Mouse (Mus musculus) kidney, embryonic 14.5 days (tissue): Measurements from ENCODE around the gene Zfhx2. TPM values are rescaled to one million over a fixed set of nuclear protein-coding genes. Genes with fewer than 3 reads are reported as not detected.
A peak's percentile ranks its signal among the peaks of the same experiment; 100 is the strongest.

ENCODE experiments used
- ATAC-seq: fragments of 200-750 bp; cut with Nextera tagmentation; 2 replicates; pipeline ENCODE4 v1.8.0; 2017; ENCODE audit warnings: moderate number of reproducible peaks, mild to moderate bottlenecking, moderate TSS enrichment, moderate library complexity; ENCODE audit not compliant: low FRiP score, low TSS enrichment
- H3K27ac ChIP-seq: fragments of 300-500 bp; sonication (generic); 2 replicates; pipeline ENCODE4 v1.5.1; 2014; ENCODE audit warnings: low read depth, mild to moderate bottlenecking, low read length, moderate library complexity, mixed read lengths
- H3K27me3 ChIP-seq: fragments of 300-500 bp; sonication (generic); 2 replicates; pipeline ENCODE4 v1.6.1; 2014; ENCODE audit warnings: mild to moderate bottlenecking, low read length; ENCODE audit not compliant: control insufficient read depth, insufficient read depth
- H3K36me3 ChIP-seq: fragments of 300-500 bp; sonication (generic); 2 replicates; pipeline ENCODE4 v1.6.1; 2014; ENCODE audit warnings: low read length, mixed read lengths; ENCODE audit not compliant: control insufficient read depth, insufficient read depth
- H3K4me1 ChIP-seq: fragments of 300-500 bp; sonication (generic); 2 replicates; pipeline ENCODE4 v1.6.1; 2014; ENCODE audit warnings: low read length, mixed read lengths; ENCODE audit not compliant: control insufficient read depth, insufficient read depth
- H3K4me2 ChIP-seq: fragments of 300-500 bp; sonication (generic); replicated peaks from 2 replicates; pipeline ENCODE4 v1.6.1; 2014; ENCODE audit warnings: low read depth, mild to moderate bottlenecking, low read length
- H3K4me3 ChIP-seq: fragments of 300-500 bp; sonication (generic); 2 replicates; pipeline ENCODE4 v1.5.1; 2014; ENCODE audit warnings: mild to moderate bottlenecking, low read length
- H3K9ac ChIP-seq: fragments of 300-500 bp; sonication (generic); 2 replicates; pipeline ENCODE4 v1.6.1; 2014; ENCODE audit warnings: low read depth, mild to moderate bottlenecking, low read length, moderate library complexity
- H3K9me3 ChIP-seq: fragments of 300-500 bp; sonication (generic); 2 replicates; pipeline ENCODE4 v1.6.1; 2016; ENCODE audit warnings: low read length; ENCODE audit not compliant: control insufficient read depth
- WGBS: fragments of 180-500 bp; shearing (Covaris S2); extraction: QIAGEN DNeasy Blood & Tissue Kit; methylation state at CpG from one replicate; pipeline ENCODE4 v1.1.7; 2014; 5-methylcytosine and 5-hydroxymethylcytosine counted together
- polyA plus RNA-seq: library from polyadenylated mRNA; unstranded; fragments of >200 nt; fragmentation: Nextera tagmentation; extraction: Ambion mirVana; gene quantifications from 2 replicates; pipeline ENCODE4 v1.2.1, GENCODE M21; 2014

The Zfhx2 gene
- 5.8 and 6.4 TPM in 2 replicates for polyA plus RNA-seq

DNA sequence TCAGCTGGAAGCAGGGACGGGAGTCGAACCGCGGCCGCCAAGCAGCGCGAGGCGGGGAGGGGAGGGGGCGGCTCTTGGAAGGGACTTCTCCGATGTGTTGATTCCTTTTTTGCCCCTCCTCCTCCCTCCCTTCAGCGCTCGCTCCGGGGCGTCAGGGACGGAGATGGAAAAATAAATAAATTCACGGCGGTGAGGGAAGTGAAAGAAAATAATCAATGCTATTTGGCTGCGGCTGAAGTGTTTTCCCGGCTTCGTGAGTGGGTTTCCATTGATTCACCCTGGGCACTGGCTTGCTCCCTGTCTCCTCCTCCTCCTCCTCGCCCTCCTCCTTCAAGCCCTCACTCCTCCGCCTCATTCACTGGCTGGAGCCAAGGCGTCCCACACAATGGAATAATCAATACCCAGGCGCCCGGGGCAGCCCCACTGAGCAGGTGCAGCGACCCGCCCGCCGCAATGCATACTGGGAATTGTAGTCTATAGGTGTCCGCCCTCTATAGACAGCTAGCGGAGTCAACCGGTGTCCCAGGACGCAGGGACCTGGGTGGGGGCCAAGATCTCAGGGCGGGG lies at the start of gene Zfhx2:
Zfhx2 (minus strand) TSS at position 314 of the 567 bp plus-strand sequence.
- Histone ChIP-seq H3K9ac (peak within 1 kb of the TSS; percentile 73), H3K4me2 (peak within 1 kb of the TSS; percentile 79), H3K27ac (peak within 1 kb of the TSS; percentile 62; the same call in 1 of the 2 replicates), H3K36me3 (no peaks in the 10 kb centered on the region), H3K4me3 (peak within 1 kb of the TSS; percentile 64), H3K4me1 (peaks cover 19% of the 10 kb centered on the region; the same call in 1 of the 2 replicates), H3K27me3 (no peaks in the 10 kb centered on the region), H3K9me3 (no peaks in the 10 kb centered on the region)
- WGBS: under 1% methylated on average over 34 of the region's 34 CpGs
- ATAC-seq: peak; percentile 90

DNA sequence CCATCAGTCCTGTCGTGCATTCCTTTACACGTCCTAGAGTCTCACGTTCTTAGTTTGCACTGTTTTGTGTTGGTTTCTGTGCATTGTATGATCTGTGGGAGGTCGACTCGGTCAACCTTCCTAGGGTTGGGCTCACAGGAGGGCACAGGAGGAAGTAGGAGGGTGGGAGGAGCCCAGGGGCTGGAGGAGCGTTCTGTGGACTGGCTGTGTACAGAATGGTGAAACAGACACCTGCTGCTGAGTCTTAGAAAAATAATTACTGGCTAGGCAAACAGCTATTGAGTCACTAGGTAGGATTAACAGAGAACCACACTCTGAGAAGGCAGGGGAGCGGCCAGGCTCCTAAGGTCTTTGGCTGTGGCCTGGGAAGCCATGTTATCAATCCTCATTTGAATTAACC lies 47.2 kb upstream of the Zfhx2 start:
- ATAC-seq: peak; percentile 66; the same call in 1 of the 2 replicates
- no peaks in the 10 kb centered on the region for H3K36me3 ChIP-seq
- no peak overlapping the region for H3K4me3 ChIP-seq
- 27% methylated on average over 7 of the region's 7 CpGs for WGBS
- no peaks in the 10 kb centered on the region for H3K27me3 ChIP-seq
- H3K9ac ChIP-seq: no peak overlapping the region
- H3K4me2 ChIP-seq: no peak overlapping the region
- no peaks in the 10 kb centered on the region for H3K9me3 ChIP-seq
- H3K27ac ChIP-seq: no peak overlapping the region
- peaks cover 5% of the 10 kb centered on the region; the same call in 1 of the 2 replicates for H3K4me1 ChIP-seq

DNA sequence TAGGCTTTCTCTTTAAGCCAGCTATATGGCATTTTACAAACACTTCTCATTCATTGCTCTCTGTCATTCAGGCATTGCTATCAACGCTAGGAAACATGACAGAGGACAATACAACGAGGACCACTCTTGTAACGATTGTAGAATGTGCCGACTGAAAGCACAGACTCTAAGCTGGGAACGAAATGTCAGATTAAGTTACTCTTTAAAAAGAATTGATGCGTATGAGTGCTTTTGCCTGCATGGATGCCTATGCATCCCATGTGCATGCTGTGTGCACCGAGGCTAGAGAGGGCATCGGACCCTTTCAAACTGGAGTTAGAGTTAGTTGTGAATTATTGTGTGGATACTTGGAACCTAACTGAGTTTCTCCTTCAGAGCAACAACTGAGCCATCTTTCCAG lies 43.6 kb upstream of the Zfhx2 start:
- no peak overlapping the region for H3K4me3 ChIP-seq
- H3K27me3 ChIP-seq: no peaks in the 10 kb centered on the region
- no peak overlapping the region for H3K9ac ChIP-seq
- 55% methylated on average over 8 of the region's 8 CpGs for WGBS
- H3K27ac ChIP-seq: no peak overlapping the region
- H3K36me3 ChIP-seq: no peaks in the 10 kb centered on the region
- no peak overlapping the region for H3K4me2 ChIP-seq
- no peak for ATAC-seq
- H3K9me3 ChIP-seq: no peaks in the 10 kb centered on the region
- peaks cover 5% of the 10 kb centered on the region; the same call in 1 of the 2 replicates for H3K4me1 ChIP-seq

DNA sequence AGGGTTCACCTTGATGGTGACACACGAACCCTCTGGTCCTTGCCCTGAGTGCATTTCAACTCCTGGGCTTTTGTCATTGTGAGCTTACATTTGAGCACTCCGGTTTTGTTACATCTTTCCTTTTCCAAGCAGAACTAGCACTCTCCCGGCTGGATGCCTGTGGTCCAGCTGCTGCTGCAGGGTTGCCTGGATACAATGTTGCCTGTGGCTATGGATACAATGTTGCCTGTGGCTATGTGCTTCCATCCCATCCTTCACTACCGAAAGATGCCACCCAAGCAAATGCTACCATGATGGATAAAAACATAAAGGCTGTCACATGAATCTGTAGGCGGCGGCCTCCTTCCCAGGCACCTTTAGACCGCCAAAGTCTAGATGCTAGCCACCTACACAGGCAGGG lies 34.4 kb upstream of the Zfhx2 start:
- no peak for ATAC-seq
- Histone ChIP-seq H3K36me3 (no peaks in the 10 kb centered on the region), H3K9ac (no peak overlapping the region), H3K27me3 (no peaks in the 10 kb centered on the region), H3K4me2 (no peak overlapping the region), H3K27ac (no peak overlapping the region), H3K9me3 (no peaks in the 10 kb centered on the region), H3K4me1 (no peaks in the 10 kb centered on the region), H3K4me3 (no peak overlapping the region)
- WGBS: 92% methylated on average over 7 of the region's 7 CpGs

DNA sequence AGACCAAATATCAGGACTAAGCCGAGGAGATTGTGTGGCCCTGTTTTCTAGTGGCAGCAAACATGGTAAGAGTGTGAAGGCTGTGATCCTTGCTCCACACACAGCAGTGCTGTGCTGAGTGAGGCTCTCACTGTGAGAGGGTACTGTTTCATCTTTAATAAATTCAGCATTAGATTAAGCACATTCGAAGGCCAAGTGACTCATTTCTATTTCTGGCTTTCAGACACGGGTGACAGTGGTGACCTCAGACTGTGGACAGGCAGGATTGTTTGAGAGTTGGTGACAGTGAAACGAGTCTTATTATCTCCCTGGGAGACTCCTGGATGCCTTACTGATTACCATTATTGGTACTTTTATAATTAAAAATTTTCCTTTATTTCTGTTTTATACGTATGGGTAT lies 33.6 kb upstream of the Zfhx2 start:
- Histone ChIP-seq H3K4me3 (no peak overlapping the region), H3K27ac (no peak overlapping the region), H3K36me3 (no peaks in the 10 kb centered on the region), H3K9me3 (no peaks in the 10 kb centered on the region), H3K27me3 (no peaks in the 10 kb centered on the region), H3K4me2 (no peak overlapping the region), H3K4me1 (no peaks in the 10 kb centered on the region), H3K9ac (no peak overlapping the region)
- WGBS: 85% methylated on average over 5 of the region's 5 CpGs
- ATAC-seq: no peak

DNA sequence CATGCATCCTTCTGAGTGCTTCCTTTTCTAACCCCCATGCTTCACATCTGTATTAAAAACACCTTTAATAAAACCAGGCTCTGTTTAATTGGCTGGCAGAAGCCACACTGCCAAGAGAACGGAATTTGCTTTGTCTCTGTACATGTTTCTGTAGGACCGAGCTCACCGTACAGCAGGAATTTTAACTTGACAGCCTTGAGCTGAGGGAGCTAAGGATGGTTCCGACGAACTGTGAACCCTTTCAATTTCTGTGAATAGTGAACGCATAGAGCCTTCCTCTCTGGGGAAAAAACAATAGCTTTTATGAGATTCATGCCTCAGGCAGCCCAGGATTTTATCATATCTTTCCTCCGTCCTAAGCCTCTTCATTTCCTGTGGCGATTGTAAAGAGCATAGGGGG lies 30.2 kb upstream of the Zfhx2 start:
- no peaks in the 10 kb centered on the region for H3K36me3 ChIP-seq
- no peak for ATAC-seq
- WGBS: 53% methylated on average over 8 of the region's 8 CpGs
- H3K4me1 ChIP-seq: no peaks in the 10 kb centered on the region
- H3K4me2 ChIP-seq: no peak overlapping the region; the same call in 1 of the 2 replicates
- no peaks in the 10 kb centered on the region for H3K27me3 ChIP-seq
- no peaks in the 10 kb centered on the region for H3K9me3 ChIP-seq
- no peak overlapping the region for H3K9ac ChIP-seq
- no peak overlapping the region for H3K4me3 ChIP-seq
- no peak overlapping the region for H3K27ac ChIP-seq

DNA sequence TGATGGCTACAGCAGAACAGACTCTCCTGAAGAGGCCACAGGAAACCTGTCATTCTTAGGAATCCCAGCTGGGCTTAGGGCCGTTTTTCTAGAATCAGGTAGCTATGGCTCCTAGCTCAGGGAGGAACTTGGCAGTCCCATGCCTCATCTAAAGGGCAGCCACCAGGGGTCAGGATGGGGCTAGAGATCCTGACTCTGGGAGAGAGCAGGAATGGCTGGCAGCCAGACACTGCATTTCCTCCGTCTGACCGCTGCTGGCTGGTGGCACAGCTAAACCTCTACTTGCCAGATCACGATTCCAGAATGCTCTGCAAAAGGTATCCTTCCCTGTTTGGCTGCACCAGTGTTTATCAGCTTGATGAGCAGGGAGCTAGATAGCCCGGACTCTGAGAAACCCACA lies 29.8 kb upstream of the Zfhx2 start:
- no peak overlapping the region for H3K9ac ChIP-seq
- no peaks in the 10 kb centered on the region; the same call in 1 of the 2 replicates for H3K4me1 ChIP-seq
- H3K27ac ChIP-seq: no peak overlapping the region
- no peak overlapping the region; the same call in 1 of the 2 replicates for H3K4me2 ChIP-seq
- no peaks in the 10 kb centered on the region for H3K36me3 ChIP-seq
- WGBS: 7% methylated on average over 5 of the region's 5 CpGs
- H3K27me3 ChIP-seq: no peaks in the 10 kb centered on the region; the same call in 1 of the 2 replicates
- H3K4me3 ChIP-seq: no peak overlapping the region
- ATAC-seq: peak; percentile 92
- H3K9me3 ChIP-seq: no peaks in the 10 kb centered on the region

DNA sequence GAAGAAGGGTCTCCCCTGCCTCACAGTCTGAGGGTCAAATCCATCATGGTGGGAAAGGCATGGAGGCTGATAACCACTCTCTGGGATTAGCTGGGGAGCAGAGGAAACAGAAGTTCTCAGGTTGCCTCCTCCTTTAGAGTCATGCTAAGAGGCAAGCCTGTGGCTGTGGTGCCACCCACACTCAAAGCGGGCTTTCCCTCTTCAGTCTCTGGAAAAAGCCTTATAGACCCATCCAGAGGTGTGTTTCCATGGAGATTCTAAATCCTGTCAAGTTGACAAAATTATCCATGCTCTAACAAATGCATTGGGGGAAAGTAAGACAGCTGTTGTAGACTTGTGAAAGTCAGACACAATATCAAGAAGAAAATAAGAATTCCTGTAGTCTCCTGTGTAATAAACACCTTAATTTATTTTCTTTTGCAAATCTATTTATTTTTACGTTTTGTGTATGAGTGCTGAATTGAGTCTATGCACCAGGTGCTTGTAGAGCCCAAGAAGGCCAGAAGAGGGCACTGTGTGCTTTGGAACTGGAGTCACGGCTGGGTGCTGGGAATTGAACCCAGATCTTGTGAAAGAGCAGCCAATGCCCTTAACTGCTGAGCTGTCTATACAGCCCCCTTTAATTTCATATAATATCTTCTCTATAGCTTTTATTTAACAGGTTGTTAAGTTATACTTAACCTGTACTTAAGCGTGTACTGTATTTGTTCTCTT lies 27.5 kb upstream of the Zfhx2 start:
- peaks cover 12% of the 10 kb centered on the region; the same call in 1 of the 2 replicates for H3K4me1 ChIP-seq
- H3K27me3 ChIP-seq: peaks cover 8% of the 10 kb centered on the region
- no peak overlapping the region for H3K27ac ChIP-seq
- no peak overlapping the region for H3K4me3 ChIP-seq
- ATAC-seq: no peak
- 74% methylated on average over 4 of the region's 4 CpGs for WGBS
- no peaks in the 10 kb centered on the region for H3K36me3 ChIP-seq
- no peak overlapping the region for H3K9ac ChIP-seq
- no peak overlapping the region for H3K4me2 ChIP-seq
- H3K9me3 ChIP-seq: no peaks in the 10 kb centered on the region

DNA sequence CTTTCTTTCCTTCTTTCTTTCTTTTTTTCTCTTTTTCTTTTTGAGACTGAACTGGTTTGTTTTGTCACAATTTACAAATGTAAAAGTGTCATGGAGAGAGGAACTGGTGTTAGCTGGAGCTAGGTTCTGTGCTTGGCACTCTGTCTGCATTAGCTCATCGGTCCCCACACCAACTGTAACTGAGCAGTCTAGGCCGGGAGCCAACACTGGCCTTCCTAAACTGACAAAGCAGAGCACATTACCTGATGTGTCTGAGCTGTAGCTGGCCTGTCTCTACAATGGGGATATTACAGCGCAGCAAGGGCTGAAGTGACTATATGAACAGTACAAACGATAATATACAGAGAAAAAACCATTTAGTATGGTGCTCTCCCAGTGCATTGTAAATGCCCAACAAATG lies 26.7 kb upstream of the Zfhx2 start:
- H3K4me3 ChIP-seq: no peak overlapping the region
- no peak overlapping the region for H3K27ac ChIP-seq
- H3K4me1 ChIP-seq: peaks cover 17% of the 10 kb centered on the region; the same call in 1 of the 2 replicates
- no peak overlapping the region for H3K9ac ChIP-seq
- H3K36me3 ChIP-seq: no peaks in the 10 kb centered on the region
- H3K4me2 ChIP-seq: no peak overlapping the region
- H3K27me3 ChIP-seq: peaks cover 15% of the 10 kb centered on the region
- no peaks in the 10 kb centered on the region for H3K9me3 ChIP-seq
- 82% methylated on average over 4 of the region's 4 CpGs for WGBS
- ATAC-seq: no peak
